Mouse (Mus musculus): Measurements from ENCODE around the gene Kcnma1.

DNA sequence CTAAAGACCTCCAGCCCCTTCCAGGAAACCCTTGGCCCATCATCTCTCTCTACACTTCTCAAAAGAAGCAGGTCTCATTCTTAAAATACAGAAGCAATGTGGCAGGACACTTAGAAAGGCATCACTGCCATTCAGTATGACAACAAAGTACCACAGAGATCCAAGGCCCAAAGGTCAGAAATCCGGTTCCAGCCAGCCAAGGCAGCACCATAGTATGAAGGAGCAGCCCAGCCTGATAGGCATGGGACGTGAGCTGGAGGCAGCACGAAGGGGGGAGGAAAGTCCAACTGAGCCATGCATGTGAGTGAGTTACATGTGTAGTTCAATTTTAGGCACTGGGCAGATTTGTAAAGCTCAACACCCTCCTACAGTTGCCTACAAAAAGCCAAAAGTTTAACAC, 135.0 kb downstream of the Kcnma1 start:
- TF ChIP-seq POLR2A (IDR thresholded peaks at IDR 0.05; ENCODE audit: low read depth, low read length) = no peak
- no peak for TF ChIP-seq CTCF (conservative IDR thresholded peaks at IDR 0.05; ENCODE audit: insufficient read depth, insufficient read length, low read depth, low read length)
